Mouse (Mus musculus) adrenal gland, postnatal 25 days (tissue): ENCODE results near the gene Hist1h3f. TPM values are rescaled to one million over a fixed set of nuclear protein-coding genes. Genes with fewer than 3 reads are reported as not detected.

Experiments
- DNase-seq: peaks from one replicate; pipeline ENCODE4 v3.0.0; 2021; ENCODE audit warnings: mixed read lengths
- long read RNA-seq: library from polyadenylated mRNA; stranded (forward); transcript quantifications from one replicate; pipeline ENCODE4 v2.0.0, GENCODE M21; 2021
- total RNA-seq: library from RNA; stranded (reverse); gene quantifications from 2 replicates; pipeline ENCODE4 v1.2.3, GENCODE M21; 2021

The Hist1h3f gene
- total RNA-seq = 33.9 and 36.7 TPM in 2 replicates
- long read RNA-seq = 0 reads

- peak; percentile 53 for DNase-seq
Observed at GRCm38 (mm10) chr13:23543965-23544786, at the start of gene Hist1h3f. TSS of gene Hist1h3f (plus strand) at chr13:23544052.

GRCm38 (mm10) chr13:23495526-23495925, 48.3 kb upstream of the Hist1h3f start:
- no peak for DNase-seq

GRCm38 (mm10) chr13:23497656-23498321, 46.1 kb upstream of the Hist1h3f start:
- no peak for DNase-seq

GRCm38 (mm10) chr13:23498653-23499052, 45.2 kb upstream of the Hist1h3f start:
- DNase-seq = no peak

GRCm38 (mm10) chr13:23499943-23500342, 43.9 kb upstream of the Hist1h3f start:
- DNase-seq = no peak

- DNase-seq = peak; percentile 47
Observed at GRCm38 (mm10) chr13:23500424-23501200, 43.2 kb upstream of the Hist1h3f start.

- DNase-seq = no peak
Observed at GRCm38 (mm10) chr13:23501511-23501910, 42.3 kb upstream of the Hist1h3f start.

- DNase-seq = no peak
Observed at GRCm38 (mm10) chr13:23502031-23502567, 41.8 kb upstream of the Hist1h3f start.

- no peak for DNase-seq
Observed at GRCm38 (mm10) chr13:23502916-23503315, 40.9 kb upstream of the Hist1h3f start.

GRCm38 (mm10) chr13:23503797-23504196, 40.1 kb upstream of the Hist1h3f start:
- DNase-seq = peak; percentile 15

- DNase-seq = no peak
Observed at GRCm38 (mm10) chr13:23505662-23506345, 38.0 kb upstream of the Hist1h3f start.

GRCm38 (mm10) chr13:23506351-23506750, 37.5 kb upstream of the Hist1h3f start:
- peak; percentile 51 for DNase-seq

GRCm38 (mm10) chr13:23506819-23507515, 36.9 kb upstream of the Hist1h3f start:
- DNase-seq = no peak

GRCm38 (mm10) chr13:23510127-23510526, 33.7 kb upstream of the Hist1h3f start:
- no peak for DNase-seq

GRCm38 (mm10) chr13:23513517-23513916, 30.3 kb upstream of the Hist1h3f start:
- DNase-seq = no peak

GRCm38 (mm10) chr13:23515281-23515680, 28.6 kb upstream of the Hist1h3f start:
- no peak for DNase-seq

GRCm38 (mm10) chr13:23515826-23516620, 27.8 kb upstream of the Hist1h3f start:
- no peak for DNase-seq

GRCm38 (mm10) chr13:23516822-23517602, 26.8 kb upstream of the Hist1h3f start:
- DNase-seq = peak; percentile 77

GRCm38 (mm10) chr13:23517603-23518294, 26.1 kb upstream of the Hist1h3f start:
- peak; percentile 89 for DNase-seq
